Mouse (Mus musculus): ENCODE data around the gene Slc25a22. TPM values are rescaled to one million over a fixed set of nuclear protein-coding genes. Genes with fewer than 3 reads are reported as not detected.
"Not testable (repeated sequence)": the region's sequence is repeated elsewhere in the genome, so short reads cannot be mapped to it uniquely, and the experiment has no call there.

Slc25a22 gene
- polyA plus RNA-seq, 1 experiment from 2014 or later: 17.2 TPM

DNA sequence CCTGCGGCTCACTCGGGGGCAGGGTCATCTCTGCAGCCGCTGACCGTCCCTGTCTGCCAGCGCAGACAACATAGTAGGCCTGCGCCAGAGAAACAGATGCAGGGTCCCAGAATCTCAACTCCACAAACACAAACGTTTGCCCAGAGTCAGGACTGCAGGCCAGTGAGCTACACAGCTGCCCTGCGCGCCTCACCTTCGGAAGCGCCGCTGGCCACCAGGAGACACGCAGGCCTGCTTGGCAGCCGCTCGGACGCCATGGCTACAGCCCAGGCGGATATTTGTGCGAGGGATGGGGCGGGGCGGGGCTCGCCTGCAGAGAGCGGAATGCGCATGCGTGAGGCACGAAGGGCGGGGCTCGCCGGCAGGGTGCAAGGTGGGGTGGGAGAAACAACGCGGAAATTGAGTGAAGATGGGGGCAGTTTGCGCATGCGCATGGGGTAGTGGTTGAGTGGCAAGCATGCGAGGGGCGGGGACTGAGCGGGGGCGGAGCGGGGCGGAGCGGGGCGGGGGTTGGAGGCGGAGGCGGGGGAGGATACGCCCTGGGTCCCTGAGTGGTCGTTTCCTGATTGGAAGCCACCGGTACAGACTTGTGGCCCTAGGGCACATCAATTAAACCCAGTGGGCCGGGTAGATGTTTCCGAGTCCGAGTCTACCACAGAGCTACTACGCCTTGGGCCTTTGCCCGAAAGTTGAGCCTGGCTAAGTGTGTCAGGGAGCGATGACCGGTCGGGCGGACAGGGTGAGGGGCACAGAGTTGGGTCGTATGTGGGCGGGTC lies 23.7 kb downstream of the Slc25a22 start, which contains the start of gene Gatd1:
Gatd1 (minus strand) TSS at position 328 of the 776 bp plus-strand sequence.
- TF ChIP-seq EP300 (optimal IDR thresholded peaks at IDR 0.05) (no peak), CTCF (IDR thresholded peaks at IDR 0.05; ENCODE audit: low read depth) (peak; percentile 47; the same call in 1 of the 2 replicates)
- WGBS: 1% methylated on average over 56 of the region's 56 CpGs
- peak within 1 kb of the TSS; percentile 67 for H3K4me2 ChIP-seq (replicated peaks; ENCODE audit: low read depth)
- no peaks in the 10 kb centered on the region for H3K9me3 ChIP-seq (ENCODE audit: control insufficient read depth, low read length)
- H3K27ac ChIP-seq (replicated peaks): peak within 1 kb of the TSS; percentile 78
- ATAC-seq (ENCODE audit: low FRiP score, low TSS enrichment) (peak; percentile 92), DNase-seq (ENCODE audit: low spot score) (peak; percentile 100)
- no peaks in the 10 kb centered on the region for H3K27me3 ChIP-seq (ENCODE audit: control insufficient read depth, insufficient read depth, low read length)
- peak within 1 kb of the TSS; percentile 83 for H3K9ac ChIP-seq (ENCODE audit: low read length)
- H3K4me3 ChIP-seq (ENCODE audit: low read depth, low read length): peak within 1 kb of the TSS; percentile 75
- 0 out of 2 replicates have a peak, but pooled peaks cover 3% of the 10 kb centered on the region for H3K4me1 ChIP-seq (replicated peaks; ENCODE audit: control insufficient read depth, insufficient read depth)
- peaks cover 6% of the 10 kb centered on the region; the same call in 1 of the 2 replicates for H3K36me3 ChIP-seq (ENCODE audit: control insufficient read depth, insufficient read depth, low read length)

DNA sequence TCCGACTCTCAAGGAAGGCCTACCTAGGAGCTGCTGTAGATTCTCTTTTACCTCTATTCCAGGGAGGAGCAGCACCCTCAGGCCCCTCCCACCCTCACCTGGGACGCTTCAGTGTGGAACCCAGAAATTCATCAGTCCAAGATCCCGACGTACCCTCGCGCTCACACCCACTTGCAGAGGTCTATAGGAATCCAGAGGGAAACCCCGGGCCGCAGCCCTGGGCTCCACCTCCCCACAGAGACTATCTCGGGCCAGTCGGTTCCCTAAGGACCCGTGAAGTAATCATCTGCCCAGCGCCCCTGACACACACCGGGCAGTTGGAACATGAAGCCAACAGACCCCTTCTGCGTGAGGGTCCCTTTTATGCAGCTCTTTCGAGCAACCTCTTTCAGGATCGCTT lies 24.4 kb downstream of the Slc25a22 start:
- H3K4me2 ChIP-seq (replicated peaks; ENCODE audit: low read depth): peak overlapping the region; percentile 63
- peak overlapping the region; percentile 75 for H3K4me3 ChIP-seq (ENCODE audit: low read depth, low read length)
- no peak for TF ChIP-seq EP300 (optimal IDR thresholded peaks at IDR 0.05)
- TF ChIP-seq CTCF (IDR thresholded peaks at IDR 0.05; ENCODE audit: low read depth): no peak
- no peaks in the 10 kb centered on the region for H3K9me3 ChIP-seq (ENCODE audit: control insufficient read depth, low read length)
- H3K4me1 ChIP-seq (replicated peaks; ENCODE audit: control insufficient read depth, insufficient read depth): 0 out of 2 replicates have a peak, but pooled peaks cover 3% of the 10 kb centered on the region
- peaks cover 6% of the 10 kb centered on the region; the same call in 1 of the 2 replicates for H3K36me3 ChIP-seq (ENCODE audit: control insufficient read depth, insufficient read depth, low read length)
- ATAC-seq (ENCODE audit: low FRiP score, low TSS enrichment) (0 out of 2 replicates have a peak, but pooled peaks have one; percentile 1), DNase-seq (ENCODE audit: low spot score) (no peak)
- 4% methylated on average over 16 of the region's 16 CpGs for WGBS
- peak overlapping the region; percentile 70 for H3K27ac ChIP-seq (replicated peaks)
- H3K27me3 ChIP-seq (ENCODE audit: control insufficient read depth, insufficient read depth, low read length): no peaks in the 10 kb centered on the region
- peak overlapping the region; percentile 83 for H3K9ac ChIP-seq (ENCODE audit: low read length)

DNA sequence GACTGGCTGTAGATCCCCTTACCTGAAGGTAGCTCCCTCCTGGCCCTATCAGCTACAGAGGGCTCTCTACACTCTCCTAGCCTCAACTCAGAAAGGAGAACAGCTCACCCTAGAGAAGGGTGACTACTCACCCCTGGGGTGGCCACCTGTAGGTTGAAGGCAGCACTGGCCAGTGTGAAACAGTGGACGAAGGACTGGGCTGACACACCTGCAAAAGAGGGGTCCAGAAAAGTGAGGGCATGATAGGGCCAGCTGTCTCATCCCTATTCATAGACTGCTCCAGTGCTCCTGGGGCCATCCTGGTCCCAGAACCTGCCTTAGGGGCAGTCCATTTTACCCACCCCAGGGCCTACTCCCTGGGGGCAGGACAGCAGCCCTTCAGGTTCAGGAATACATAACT lies 26.0 kb downstream of the Slc25a22 start:
- ATAC-seq (ENCODE audit: low FRiP score, low TSS enrichment) (no peak), DNase-seq (ENCODE audit: low spot score) (no peak)
- no peak overlapping the region for H3K9ac ChIP-seq (ENCODE audit: low read length)
- no peak overlapping the region for H3K4me2 ChIP-seq (replicated peaks; ENCODE audit: low read depth)
- H3K27ac ChIP-seq (replicated peaks): no peak overlapping the region
- no peak overlapping the region for H3K4me3 ChIP-seq (ENCODE audit: low read depth, low read length)
- H3K9me3 ChIP-seq (ENCODE audit: control insufficient read depth, low read length): no peaks in the 10 kb centered on the region
- TF ChIP-seq CTCF (IDR thresholded peaks at IDR 0.05; ENCODE audit: low read depth) (no peak), EP300 (optimal IDR thresholded peaks at IDR 0.05) (no peak)
- WGBS: 93% methylated on average over 1 of the region's 1 CpGs
- H3K4me1 ChIP-seq (replicated peaks; ENCODE audit: control insufficient read depth, insufficient read depth): 0 out of 2 replicates have a peak, but pooled peaks cover 3% of the 10 kb centered on the region
- peaks cover 6% of the 10 kb centered on the region; the same call in 1 of the 2 replicates for H3K36me3 ChIP-seq (ENCODE audit: control insufficient read depth, insufficient read depth, low read length)
- no peaks in the 10 kb centered on the region for H3K27me3 ChIP-seq (ENCODE audit: control insufficient read depth, insufficient read depth, low read length)

DNA sequence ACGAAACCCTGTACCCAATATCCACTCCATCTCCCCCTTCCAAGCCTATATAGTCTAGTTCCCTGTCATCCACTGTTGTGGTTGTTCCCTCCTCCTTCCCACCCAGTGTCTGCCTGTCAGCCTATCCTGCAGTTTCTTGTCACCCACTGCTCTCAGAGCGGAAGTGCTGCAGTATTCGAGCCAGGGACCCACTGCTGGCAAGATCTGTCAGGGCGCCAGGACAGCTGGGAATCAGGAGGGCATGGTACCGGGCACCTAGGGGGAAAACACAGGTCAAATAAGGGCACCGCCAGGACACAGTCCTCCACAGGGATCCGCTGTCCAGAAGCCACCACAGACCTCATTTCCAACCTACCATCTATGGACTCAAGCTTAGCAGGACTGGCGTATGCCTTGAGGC lies 27.1 kb downstream of the Slc25a22 start:
- 85% methylated on average over 8 of the region's 8 CpGs for WGBS
- Histone ChIP-seq H3K4me1 (replicated peaks; ENCODE audit: control insufficient read depth, insufficient read depth) (0 out of 2 replicates have a peak, but pooled peaks cover 3% of the 10 kb centered on the region), H3K36me3 (ENCODE audit: control insufficient read depth, insufficient read depth, low read length) (peaks cover 6% of the 10 kb centered on the region; the same call in 1 of the 2 replicates), H3K27me3 (ENCODE audit: control insufficient read depth, insufficient read depth, low read length) (no peaks in the 10 kb centered on the region), H3K4me2 (replicated peaks; ENCODE audit: low read depth) (no peak overlapping the region), H3K4me3 (ENCODE audit: low read depth, low read length) (no peak overlapping the region), H3K9ac (ENCODE audit: low read length) (no peak overlapping the region), H3K27ac (replicated peaks) (no peak overlapping the region), H3K9me3 (ENCODE audit: control insufficient read depth, low read length) (no peaks in the 10 kb centered on the region)
- no peak for DNase-seq (ENCODE audit: low spot score)
- TF ChIP-seq CTCF (IDR thresholded peaks at IDR 0.05; ENCODE audit: low read depth) (no peak), EP300 (optimal IDR thresholded peaks at IDR 0.05) (no peak)
- no peak for ATAC-seq (ENCODE audit: low FRiP score, low TSS enrichment)

DNA sequence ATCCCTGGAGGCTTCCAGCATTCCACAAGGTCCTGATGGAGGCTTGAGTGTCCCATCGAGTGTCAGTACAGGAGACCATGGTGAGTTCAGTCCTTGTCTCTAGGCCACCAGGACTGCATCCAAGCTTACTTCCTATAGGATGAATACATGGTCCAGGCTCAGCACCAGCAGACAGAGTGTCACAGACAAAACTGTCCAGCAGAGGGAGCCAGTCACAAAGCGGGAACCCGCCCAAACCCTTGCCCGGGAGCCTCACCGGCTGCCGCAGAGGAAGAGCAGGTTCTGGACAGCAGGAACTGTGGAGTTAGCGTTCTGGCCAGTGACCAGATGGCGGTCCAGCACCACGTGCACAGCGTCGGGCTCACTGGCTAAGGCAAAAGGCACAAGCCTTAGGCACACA lies 28.9 kb downstream of the Slc25a22 start:
- ATAC-seq (ENCODE audit: low FRiP score, low TSS enrichment): peak; percentile 80
- no peak overlapping the region for H3K9ac ChIP-seq (ENCODE audit: low read length)

DNA sequence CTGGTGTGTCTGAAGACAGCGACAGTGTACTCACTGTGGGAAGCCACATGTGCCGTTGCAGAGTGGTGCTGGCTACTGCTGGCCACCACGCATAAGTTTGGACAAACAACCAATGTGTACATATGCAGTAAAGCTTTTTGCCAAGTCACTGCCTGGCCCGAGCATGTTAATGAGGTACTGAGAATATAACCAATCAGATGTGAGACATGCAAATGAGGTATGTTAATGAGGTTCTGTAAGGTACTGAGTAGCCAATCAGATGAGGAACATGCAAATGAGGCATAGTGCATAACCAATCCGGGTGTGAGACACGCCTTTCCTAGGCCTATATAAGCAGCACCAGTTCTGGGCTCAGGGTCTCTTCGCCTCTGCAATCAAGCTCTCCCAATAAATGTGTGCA lies 30.0 kb downstream of the Slc25a22 start:
- not testable (repeated sequence) for H3K9me3 ChIP-seq (ENCODE audit: control insufficient read depth, low read length); H3K27me3 ChIP-seq (ENCODE audit: control insufficient read depth, insufficient read depth, low read length); H3K27ac ChIP-seq (replicated peaks); H3K4me2 ChIP-seq (replicated peaks; ENCODE audit: low read depth); H3K9ac ChIP-seq (ENCODE audit: low read length); H3K4me3 ChIP-seq (ENCODE audit: low read depth, low read length); H3K36me3 ChIP-seq (ENCODE audit: control insufficient read depth, insufficient read depth, low read length); H3K4me1 ChIP-seq (replicated peaks; ENCODE audit: control insufficient read depth, insufficient read depth); ATAC-seq (ENCODE audit: low FRiP score, low TSS enrichment); DNase-seq (ENCODE audit: low spot score)
- 90% methylated on average over 7 of the region's 7 CpGs for WGBS

More for the DNA sequence above, 28.9 kb downstream of the Slc25a22 start:
- Histone ChIP-seq H3K27me3 (ENCODE audit: control insufficient read depth, insufficient read depth, low read length) (no peaks in the 10 kb centered on the region), H3K4me3 (ENCODE audit: low read depth, low read length) (no peak overlapping the region), H3K9me3 (ENCODE audit: control insufficient read depth, low read length) (no peaks in the 10 kb centered on the region), H3K27ac (replicated peaks) (no peak overlapping the region), H3K4me1 (replicated peaks; ENCODE audit: control insufficient read depth, insufficient read depth) (0 out of 2 replicates have a peak, but pooled peaks cover 3% of the 10 kb centered on the region), H3K4me2 (replicated peaks; ENCODE audit: low read depth) (no peak overlapping the region), H3K36me3 (ENCODE audit: control insufficient read depth, insufficient read depth, low read length) (peaks cover 6% of the 10 kb centered on the region; the same call in 1 of the 2 replicates)
- peak; percentile 97 for TF ChIP-seq CTCF (IDR thresholded peaks at IDR 0.05; ENCODE audit: low read depth)
- TF ChIP-seq EP300 (optimal IDR thresholded peaks at IDR 0.05): no peak
- 10% methylated on average over 11 of the region's 11 CpGs for WGBS
- peak; percentile 90 for DNase-seq (ENCODE audit: low spot score)

All from stomach, postnatal 0 days (tissue).